Mouse (Mus musculus) liver, adult 10 weeks (tissue): Measurements from ENCODE around the gene Glt6d1. TPM values are rescaled to one million over a fixed set of nuclear protein-coding genes. Genes with fewer than 3 reads are reported as not detected.

Experiments
- polyA plus RNA-seq: library from polyadenylated mRNA; stranded (reverse); fragments of 350-450 nt; fragmentation: Illumina TruSeq; extraction: RNeasy Lipid Tissue Mini Kit (QIAGEN cat#74804); gene quantifications from one replicate; pipeline ENCODE4 v1.2.3, GENCODE M21; 2014; ENCODE audit warnings: low read depth, low replicate concordance

Gene Glt6d1
- not detected for polyA plus RNA-seq

GRCm38 (mm10) chr2:25815748-25816147 is at the start of gene Glt6d1:
Glt6d1 (minus strand) TSS chr2:25815848.

GRCm38 (mm10) chr2:25863337-25864131 is 47.9 kb upstream of the Glt6d1 start, which contains the start of gene Kcnt1:
Kcnt1 (plus strand) TSS chr2:25863734.

GRCm38 (mm10) chr2:25847226-25847625 is 31.6 kb upstream of the Glt6d1 start, which contains the start of gene Sohlh1:
Sohlh1 (minus strand) TSS chr2:25847248.

GRCm38 (mm10) chr2:25822806-25823205 is 7.2 kb upstream of the Glt6d1 start, which contains the start of gene Lcn9:
Lcn9 (plus strand) TSS chr2:25823153.

GRCm38 (mm10) chr2:25781957-25782356 is 33.7 kb downstream of the Glt6d1 start, which contains the start of gene Gm13539:
Gm13539 (plus strand) TSS chr2:25782257.

GRCm38 (mm10) chr2:25776717-25777116 is 38.9 kb downstream of the Glt6d1 start, which contains the start of gene Lcn11:
Lcn11 (plus strand) TSS chr2:25777017.

GRCm38 (mm10) chr2:25765269-25765668 is 50.4 kb downstream of the Glt6d1 start, which contains the start of gene Lcn3:
Lcn3 (plus strand) TSS chr2:25765569.

Other genes with a start within 250 kb of the Glt6d1 start
- gene Mamdc4, start 241.0 kb downstream of the Glt6d1 start, polyA plus RNA-seq, result not detected
- 3.5 TPM for gene Phpt1, start 240.6 kb downstream of the Glt6d1 start, polyA plus RNA-seq
- gene Ajm1, start 234.1 kb downstream of the Glt6d1 start, polyA plus RNA-seq, result not detected
- gene Rabl6, start 207.3 kb downstream of the Glt6d1 start, polyA plus RNA-seq, result 7.1 TPM
- not detected for gene Ccdc183, start 198.2 kb downstream of the Glt6d1 start, polyA plus RNA-seq
- 7.4 TPM for gene Tmem141, start 193.8 kb downstream of the Glt6d1 start, polyA plus RNA-seq
- gene Fcna, start 187.8 kb downstream of the Glt6d1 start, polyA plus RNA-seq, result 34.9 TPM
- not detected for gene Lcn8, start 162.7 kb downstream of the Glt6d1 start, polyA plus RNA-seq
- not detected for gene Lcn5, start 157.9 kb downstream of the Glt6d1 start, polyA plus RNA-seq
- gene Lcn6, start 139.1 kb downstream of the Glt6d1 start, polyA plus RNA-seq, result not detected
- gene Lcn10, start 133.1 kb downstream of the Glt6d1 start, polyA plus RNA-seq, result not detected
- gene Obp2a, start 115.8 kb downstream of the Glt6d1 start, polyA plus RNA-seq, result not detected
- gene Bmyc, start 109.1 kb downstream of the Glt6d1 start, polyA plus RNA-seq, result 0.72 TPM
- not detected for gene Obp2b, start 78.8 kb downstream of the Glt6d1 start, polyA plus RNA-seq
- gene Lcn3, start 50.3 kb downstream of the Glt6d1 start, polyA plus RNA-seq, result not detected
- gene Lcn11, start 38.8 kb downstream of the Glt6d1 start, polyA plus RNA-seq, result not detected
- not detected for gene Gm13539, start 33.6 kb downstream of the Glt6d1 start, polyA plus RNA-seq
- not detected for gene Lcn9, start 7.3 kb upstream of the Glt6d1 start, polyA plus RNA-seq
- not detected for gene Sohlh1, start 31.4 kb upstream of the Glt6d1 start, polyA plus RNA-seq
- gene Kcnt1, start 47.9 kb upstream of the Glt6d1 start, polyA plus RNA-seq, result not detected
- 8.3 TPM for gene Camsap1, start 167.4 kb upstream of the Glt6d1 start, polyA plus RNA-seq
- gene Ubac1, start 205.9 kb upstream of the Glt6d1 start, polyA plus RNA-seq, result 15.8 TPM